Mouse (Mus musculus) olfactory bulb, adult 2 months (tissue): ENCODE data around the gene Dclk2. TPM values are rescaled to one million over a fixed set of nuclear protein-coding genes. Genes with fewer than 3 reads are reported as not detected.
A peak's percentile ranks its signal among the peaks of the same experiment; 100 is the strongest.

Experiments
- H3K27ac ChIP-seq: fragments of 200-500 bp; 2 replicates; pipeline ENCODE4 v1.5.1; 2012; ENCODE audit warnings: low read depth, low read length; ENCODE audit not compliant: insufficient read depth
- H3K4me1 ChIP-seq: fragments of 200-500 bp; 2 replicates; pipeline ENCODE4 v1.6.1; 2012; ENCODE audit warnings: low read length; ENCODE audit not compliant: control insufficient read depth, insufficient read depth
- H3K4me3 ChIP-seq: fragments of 200-500 bp; 2 replicates; pipeline ENCODE4 v1.5.1; 2012; ENCODE audit warnings: mild to moderate bottlenecking, low read depth, low read length, moderate library complexity; ENCODE audit not compliant: insufficient read depth
- CTCF ChIP-seq: fragments of 200-500 bp; IDR thresholded peaks from 2 replicates; pipeline ENCODE4 v1.5.1; 2012; ENCODE audit warnings: low read depth, mild to moderate bottlenecking, low read length, moderate library complexity; ENCODE audit not compliant: insufficient read depth
- POLR2A ChIP-seq: fragments of 200-500 bp; IDR thresholded peaks from 2 replicates; pipeline ENCODE4 v1.6.1; 2012; ENCODE audit warnings: mild to moderate bottlenecking, low read depth, low read length, moderate library complexity; ENCODE audit not compliant: insufficient read depth
- WGBS: fragments of 180-500 bp; shearing (Covaris S2); methylation state at CpG from one replicate; pipeline ENCODE4 v1.1.7; 2018; 5-methylcytosine and 5-hydroxymethylcytosine counted together
- polyA plus RNA-seq: library from polyadenylated mRNA; stranded (reverse); fragments of >200 nt; gene quantifications from 2 replicates; pipeline ENCODE4 v1.2.4, GENCODE M21; 2012; ENCODE audit warnings: low replicate concordance; ENCODE audit not compliant: missing spikeins, insufficient read depth, insufficient read length

Gene Dclk2
- polyA plus RNA-seq, 1 experiment = 287 TPM

DNA sequence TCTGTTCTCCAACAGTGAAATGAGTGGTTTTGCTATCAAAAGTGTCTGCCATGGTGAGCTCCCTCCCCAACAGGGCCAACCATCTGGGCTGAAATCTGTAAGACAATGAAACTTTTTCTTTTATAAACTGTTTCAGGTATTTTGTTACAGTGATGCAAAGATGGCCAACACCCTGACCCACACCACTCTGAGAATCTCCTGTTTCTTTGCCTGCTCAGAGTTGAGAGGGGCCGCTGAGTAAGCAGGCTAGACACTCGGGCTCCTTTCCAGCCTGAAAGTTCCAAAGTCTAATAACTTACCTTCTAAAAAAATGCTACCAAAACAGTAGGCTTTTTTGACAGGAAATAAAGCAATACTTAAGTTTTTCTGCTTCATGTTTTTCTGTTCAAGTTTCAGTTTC lies 78.2 kb downstream of the Dclk2 start:
- H3K27ac ChIP-seq = no peak overlapping the region; the same call in 1 of the 2 replicates
- no peak for TF ChIP-seq POLR2A
- TF ChIP-seq CTCF = no peak
- no peak overlapping the region for H3K4me3 ChIP-seq
- WGBS = 89% methylated on average over 2 of the region's 2 CpGs
- peaks cover 14% of the 10 kb centered on the region for H3K4me1 ChIP-seq

DNA sequence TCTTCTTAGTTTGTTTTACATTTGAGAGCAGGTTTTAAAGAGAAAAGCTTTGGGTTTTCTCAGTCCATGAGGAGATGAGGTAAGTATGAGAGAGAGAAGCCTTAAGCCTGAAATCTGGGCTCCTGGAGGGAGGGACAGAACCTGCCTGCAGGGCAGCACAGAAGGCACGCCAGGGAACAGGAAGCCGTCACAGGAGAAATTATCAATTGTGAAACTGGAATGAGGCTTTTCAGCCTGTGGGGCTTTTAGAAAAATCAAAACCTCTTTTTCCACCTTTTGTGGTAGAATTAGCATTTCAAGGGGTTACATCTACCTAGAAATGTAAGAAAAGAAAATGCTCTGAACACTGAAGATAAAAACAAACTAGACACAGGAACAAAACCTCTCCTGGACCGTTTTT lies 81.0 kb downstream of the Dclk2 start:
- peak overlapping the region; percentile 70; the same call in 1 of the 2 replicates for H3K27ac ChIP-seq

DNA sequence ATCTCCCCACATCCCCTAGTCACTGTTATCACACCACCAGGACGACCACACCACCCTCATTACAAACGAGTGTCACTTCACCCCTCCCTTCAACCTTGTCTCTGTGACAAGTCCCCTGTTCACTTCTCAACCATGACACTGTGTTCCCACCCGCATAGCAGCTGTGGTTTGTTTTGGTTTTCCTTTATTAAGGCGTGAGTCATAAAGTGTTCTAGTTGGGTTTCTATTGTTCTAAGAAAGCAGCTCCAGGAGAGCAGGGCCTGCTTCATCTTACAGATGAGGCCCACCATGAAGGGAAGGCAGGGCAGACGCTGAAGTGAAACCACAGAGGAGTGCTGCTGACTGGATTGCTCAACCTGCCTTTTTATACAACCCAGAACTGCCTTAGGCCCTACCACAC lies 83.3 kb downstream of the Dclk2 start:
- Histone ChIP-seq H3K27ac (peak overlapping the region; percentile 90), H3K4me3 (no peak overlapping the region), H3K4me1 (peaks cover 14% of the 10 kb centered on the region)
- 26% methylated on average over 5 of the region's 5 CpGs for WGBS
- TF ChIP-seq CTCF (no peak), POLR2A (no peak)

More for the DNA sequence above, 81.0 kb downstream of the Dclk2 start:
- TF ChIP-seq CTCF (no peak), POLR2A (no peak)
- peaks cover 17% of the 10 kb centered on the region for H3K4me1 ChIP-seq
- no peak overlapping the region for H3K4me3 ChIP-seq
- WGBS = 42% methylated on average over 3 of the region's 3 CpGs

DNA sequence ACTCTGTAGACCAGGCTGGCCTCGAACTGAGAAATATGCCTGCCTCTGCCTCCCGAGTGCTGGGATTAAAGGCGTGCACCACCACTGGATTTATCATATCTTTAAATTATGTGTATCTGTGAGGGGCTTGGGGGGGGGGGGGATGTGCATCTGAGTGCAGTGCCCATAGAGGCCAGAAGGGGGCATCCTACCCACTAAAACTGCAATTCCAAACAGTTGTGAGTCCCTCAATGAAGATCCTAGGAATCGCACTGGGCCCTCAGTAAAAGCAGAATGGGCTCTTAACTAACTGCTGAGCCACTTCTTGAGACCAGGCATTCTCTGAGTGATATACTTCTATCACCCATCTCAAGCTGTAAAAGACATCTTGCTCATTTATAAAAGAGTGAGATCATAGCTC lies 85.5 kb downstream of the Dclk2 start:
- TF ChIP-seq CTCF = no peak
- TF ChIP-seq POLR2A = no peak
- Histone ChIP-seq H3K4me1 (peaks cover 25% of the 10 kb centered on the region), H3K27ac (peak overlapping the region; percentile 92), H3K4me3 (no peak overlapping the region)
- 92% methylated on average over 4 of the region's 4 CpGs for WGBS

DNA sequence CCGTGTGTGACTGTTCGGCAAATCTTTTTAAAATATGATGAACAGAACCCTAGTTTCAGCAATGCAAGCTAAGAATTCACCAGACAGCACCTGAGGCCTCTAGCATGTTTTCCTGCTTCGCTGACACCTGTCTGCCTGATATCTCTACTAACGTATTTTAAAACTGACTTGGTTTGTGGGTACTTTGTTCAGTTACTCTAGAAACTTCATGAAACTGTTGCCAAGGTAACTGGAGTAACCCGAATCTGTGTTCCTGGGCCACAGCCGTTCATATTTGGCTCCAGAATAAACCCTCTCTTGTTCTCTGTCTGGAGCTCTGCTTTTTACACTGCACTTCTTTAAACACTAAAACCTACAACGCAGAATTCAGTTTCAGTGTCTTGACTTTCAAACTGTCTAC lies 86.3 kb downstream of the Dclk2 start:
- WGBS = 38% methylated on average over 7 of the region's 7 CpGs
- no peak for TF ChIP-seq POLR2A
- Histone ChIP-seq H3K4me1 (peaks cover 21% of the 10 kb centered on the region), H3K27ac (peak overlapping the region; percentile 92), H3K4me3 (no peak overlapping the region)

DNA sequence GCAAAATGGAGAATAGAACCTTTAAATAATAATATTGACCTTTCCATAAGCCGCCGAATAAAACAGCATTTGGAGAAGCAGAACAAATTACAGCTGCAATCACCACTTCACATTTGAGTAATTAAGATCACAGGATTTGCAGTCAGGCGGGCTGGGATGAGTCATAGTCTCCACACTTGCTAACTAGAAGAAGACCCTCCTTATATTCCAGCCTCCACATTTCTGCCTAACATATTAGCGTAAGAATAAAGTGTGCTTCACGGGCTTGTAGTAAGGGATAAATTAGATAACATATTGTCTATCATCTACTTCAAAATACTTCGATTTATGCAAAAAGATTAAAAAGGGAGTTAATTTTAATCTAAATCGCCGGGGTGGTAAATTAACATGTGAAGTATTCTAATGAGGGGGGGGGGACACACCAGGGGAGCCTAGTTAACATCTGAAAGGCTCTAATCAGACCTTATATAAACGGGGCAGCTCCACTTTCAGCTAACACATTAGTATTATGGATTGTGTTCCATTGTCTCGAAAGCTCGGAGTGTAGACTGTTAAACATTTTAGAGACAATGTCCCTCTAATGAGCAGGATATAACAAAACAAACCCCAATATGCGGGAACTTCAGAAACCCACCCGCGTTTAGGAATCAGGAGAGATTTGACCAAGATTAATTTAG lies 87.9 kb downstream of the Dclk2 start:
- TF ChIP-seq CTCF = no peak
- TF ChIP-seq POLR2A = no peak
- peak overlapping the region; percentile 94 for H3K27ac ChIP-seq
- peaks cover 21% of the 10 kb centered on the region for H3K4me1 ChIP-seq
- H3K4me3 ChIP-seq = no peak overlapping the region
- 20% methylated on average over 14 of the region's 14 CpGs for WGBS

DNA sequence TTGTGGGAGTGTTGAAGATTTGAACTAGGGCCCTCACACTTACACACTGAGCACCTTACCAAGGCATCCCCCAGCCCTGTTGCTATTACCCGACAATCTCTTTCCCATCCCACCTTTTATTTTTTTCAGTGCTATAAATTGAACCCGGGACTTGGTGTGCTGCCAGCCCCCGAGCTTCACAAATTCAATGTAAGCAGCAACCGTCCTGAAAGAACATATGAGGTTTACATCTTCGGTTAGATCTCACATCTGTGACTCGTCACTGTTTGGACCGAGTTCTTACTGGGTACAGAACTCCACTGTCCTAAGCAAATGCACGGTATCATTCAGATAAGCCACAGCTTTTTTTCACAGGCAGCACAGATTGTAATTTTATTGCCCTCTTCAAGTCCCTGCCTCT lies 88.5 kb downstream of the Dclk2 start:
- H3K4me1 ChIP-seq = peaks cover 19% of the 10 kb centered on the region
- H3K4me3 ChIP-seq = no peak overlapping the region
- WGBS = 18% methylated on average over 8 of the region's 8 CpGs
- TF ChIP-seq CTCF (no peak), POLR2A (no peak)
- peak overlapping the region; percentile 94 for H3K27ac ChIP-seq

DNA sequence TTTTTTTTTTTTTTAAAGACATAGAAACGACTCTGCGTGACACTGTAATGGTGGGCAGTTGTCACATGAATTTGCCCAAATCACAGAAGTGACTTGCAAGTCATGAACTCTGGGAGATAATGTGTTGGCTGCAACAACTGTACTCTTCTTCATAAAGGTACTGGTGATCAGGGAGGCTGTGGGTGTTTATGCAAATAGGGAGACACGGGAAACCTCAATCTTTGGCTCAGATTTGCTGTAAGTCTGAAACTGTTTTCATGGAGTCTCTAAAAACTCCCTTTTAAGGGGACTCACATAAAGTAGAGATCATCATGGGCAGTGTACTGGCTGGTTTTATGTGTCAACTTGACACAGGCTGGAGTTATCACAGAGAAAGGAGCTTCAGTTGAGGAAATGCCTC lies 93.1 kb downstream of the Dclk2 start:
- no peak overlapping the region for H3K4me3 ChIP-seq
- WGBS = 81% methylated on average over 3 of the region's 3 CpGs
- peaks cover 18% of the 10 kb centered on the region for H3K4me1 ChIP-seq
- no peak overlapping the region for H3K27ac ChIP-seq
- TF ChIP-seq POLR2A (no peak), CTCF (no peak)

DNA sequence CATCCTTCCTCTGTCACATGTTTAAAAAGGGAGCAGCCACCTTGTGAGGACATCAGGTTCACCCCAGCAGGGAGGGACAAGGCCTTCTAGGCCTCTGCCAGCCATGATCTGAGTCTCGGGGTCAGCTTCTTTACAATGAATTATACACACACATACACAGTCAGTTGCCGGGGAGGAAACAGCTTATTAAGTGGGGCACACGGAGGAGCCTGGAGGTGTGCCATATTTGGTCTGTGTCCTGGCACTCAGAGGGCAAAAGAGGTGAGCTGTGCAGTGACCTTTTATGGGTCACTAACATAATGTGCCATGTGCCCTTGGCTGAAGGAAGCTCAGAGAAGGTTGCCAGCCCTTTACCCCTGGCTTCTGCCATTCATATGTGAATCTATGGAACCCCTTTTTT lies 99.3 kb downstream of the Dclk2 start:
- Histone ChIP-seq H3K4me3 (no peak overlapping the region), H3K4me1 (peaks cover 22% of the 10 kb centered on the region), H3K27ac (no peak overlapping the region)
- 21% methylated on average over 3 of the region's 3 CpGs for WGBS
- TF ChIP-seq POLR2A (no peak), CTCF (no peak)
